Mouse (Mus musculus) ES-Bruce4 (cell line): ENCODE results near the gene Mast3.

Experiments used
- CTCF ChIP-seq: IDR thresholded peaks from one replicate; pipeline ENCODE4 v1.8.1; 2011; ENCODE audit warnings: low read depth, low read length
- EP300 ChIP-seq: IDR thresholded peaks from 2 replicates; pipeline ENCODE4 v1.6.1; 2011; ENCODE audit warnings: low read depth, low read length; ENCODE audit not compliant: insufficient read depth

- TF ChIP-seq EP300 (no peak), CTCF (no peak)
Observed at GRCm38 (mm10) chr8:70849333-70849990, 44.6 kb upstream of the Mast3 start.
